Mouse (Mus musculus) liver, embryonic 14.5 days (tissue): ENCODE results near the gene Tspan8. TPM values are rescaled to one million over a fixed set of nuclear protein-coding genes. Genes with fewer than 3 reads are reported as not detected.

Experiments
- ATAC-seq: fragments of 200-750 bp; cut with Nextera tagmentation; 2 replicates; pipeline ENCODE4 v1.8.0; 2017; ENCODE audit warnings: moderate number of reproducible peaks, mild to moderate bottlenecking, moderate library complexity; ENCODE audit not compliant: insufficient read depth
- DNase-seq, 3 experiments: peaks; one replicate each; pipeline ENCODE4 v3.0.0-alpha.2; 2012 to 2013; ENCODE audit warnings: low read depth in 3 of 3, low spot score in 3 of 3
- H3K27ac ChIP-seq: fragments of 300-500 bp; sonication (generic); 2 replicates; pipeline ENCODE4 v1.5.1; 2014; ENCODE audit warnings: moderate library complexity, mild to moderate bottlenecking, control low read depth, inconsistent platforms
- H3K27me3 ChIP-seq: fragments of 300-500 bp; sonication (generic); 2 replicates; pipeline ENCODE4 v1.6.1; 2014; ENCODE audit warnings: mild to moderate bottlenecking, low read length, moderate library complexity; ENCODE audit not compliant: control insufficient read depth, insufficient read depth
- H3K36me3 ChIP-seq: fragments of 300-500 bp; sonication (generic); replicated peaks from 2 replicates; pipeline ENCODE4 v1.6.1; 2014; ENCODE audit warnings: low read depth; ENCODE audit not compliant: control insufficient read depth, insufficient read depth
- H3K4me1 ChIP-seq, 2 experiments: fragments of 200-500 bp in 1 of 2; fragments of 300-500 bp in 1 of 2; sonication (generic) in 1 of 2; replicated peaks; 2 replicates each; pipeline ENCODE4 v1.6.1; 2012 to 2014; ENCODE audit warnings: antibody characterized with exemption in 1 of 2, inconsistent platforms in 1 of 2, low read length in 1 of 2; ENCODE audit not compliant: control insufficient read depth in 2 of 2, insufficient read depth in 2 of 2
- H3K4me2 ChIP-seq: fragments of 300-500 bp; sonication (generic); 2 replicates; pipeline ENCODE4 v1.6.1; 2014; ENCODE audit warnings: low read depth, mild to moderate bottlenecking, control low read depth, moderate library complexity
- H3K4me3 ChIP-seq, 2 experiments: fragments of 200-500 bp in 1 of 2; fragments of 300-500 bp in 1 of 2; sonication (generic) in 1 of 2; 2 replicates each; pipeline ENCODE4 v1.5.1; 2012 to 2014; ENCODE audit warnings: low read depth in 2 of 2, low read length in 2 of 2, mild to moderate bottlenecking in 2 of 2, control low read depth in 1 of 2, inconsistent platforms in 1 of 2, moderate library complexity in 1 of 2; ENCODE audit not compliant: insufficient read depth in 1 of 2
- H3K9ac ChIP-seq: fragments of 300-500 bp; sonication (generic); replicated peaks from 2 replicates; pipeline ENCODE4 v1.6.1; 2014; ENCODE audit warnings: mild to moderate bottlenecking, control low read depth, moderate library complexity
- H3K9me3 ChIP-seq: fragments of 300-500 bp; sonication (generic); 2 replicates; pipeline ENCODE4 v1.6.1; 2016; ENCODE audit warnings: low read length, mixed read lengths; ENCODE audit not compliant: control insufficient read depth
- CTCF ChIP-seq: IDR thresholded peaks from 2 replicates; pipeline ENCODE4 v1.5.1; 2016; ENCODE audit warnings: antibody characterized with exemption, low read depth, control low read depth
- EP300 ChIP-seq: IDR thresholded peaks from 2 replicates; pipeline ENCODE4 v1.6.1; 2016; ENCODE audit warnings: antibody characterized with exemption, low read depth
- WGBS: fragments of 180-500 bp; shearing (Covaris S2); extraction: QIAGEN DNeasy Blood & Tissue Kit; methylation state at CpG from one replicate; pipeline ENCODE4 v1.1.7; 2014; ENCODE audit not compliant: insufficient replicate concordance; 5-methylcytosine and 5-hydroxymethylcytosine counted together
- polyA plus RNA-seq, 2 experiments: library from polyadenylated mRNA; depleted of rRNA in 1 of 2; stranded (reverse) in 1 of 2; unstranded in 1 of 2; fragments of >200 nt; fragmentation: Nextera tagmentation in 1 of 2; extraction: Ambion mirVana in 1 of 2; gene quantifications; 2 replicates each; pipeline versions ENCODE4 v1.2.1 to v1.2.3; 2012 to 2014

The Tspan8 gene
- polyA plus RNA-seq, 2 experiments = 34.6 to 58.0 TPM

GRCm38 (mm10) chr10:115861967-115862366, 45.3 kb downstream of the Tspan8 start:
- 67% methylated on average over 5 of the region's 5 CpGs for WGBS
- H3K36me3 ChIP-seq = no peaks in the 10 kb centered on the region
- H3K4me3 ChIP-seq = no peak overlapping the region
- no peaks in the 10 kb centered on the region for H3K9me3 ChIP-seq
- H3K4me1 ChIP-seq = no peaks in the 10 kb centered on the region
- H3K4me2 ChIP-seq = no peak overlapping the region
- TF ChIP-seq CTCF = no peak
- TF ChIP-seq EP300 = no peak
- no peak for DNase-seq
- ATAC-seq = no peak
- no peaks in the 10 kb centered on the region for H3K27me3 ChIP-seq
- no peak overlapping the region for H3K27ac ChIP-seq
- H3K9ac ChIP-seq = no peak overlapping the region

- Histone ChIP-seq H3K9me3 (no peaks in the 10 kb centered on the region), H3K27me3 (no peaks in the 10 kb centered on the region), H3K4me3 (no peak overlapping the region), H3K9ac (no peak overlapping the region), H3K27ac (no peak overlapping the region), H3K4me2 (no peak overlapping the region), H3K36me3 (no peaks in the 10 kb centered on the region), H3K4me1 (no peaks in the 10 kb centered on the region)
- 71% methylated on average over 5 of the region's 5 CpGs for WGBS
- DNase-seq (no peak), ATAC-seq (no peak)
- TF ChIP-seq CTCF = no peak
- no peak for TF ChIP-seq EP300
These were observed 66.1 kb downstream of the Tspan8 start for GRCm38 (mm10) chr10:115882757-115883156.

GRCm38 (mm10) chr10:115891924-115892323, 75.3 kb downstream of the Tspan8 start:
- H3K9me3 ChIP-seq = no peaks in the 10 kb centered on the region
- H3K4me3 ChIP-seq = no peak overlapping the region
- ATAC-seq (no peak), DNase-seq (no peak)
- no peak overlapping the region for H3K27ac ChIP-seq
- no peak overlapping the region for H3K9ac ChIP-seq
- no peaks in the 10 kb centered on the region for H3K27me3 ChIP-seq
- H3K4me1 ChIP-seq = no peaks in the 10 kb centered on the region
- WGBS = 42% methylated on average over 4 of the region's 4 CpGs
- H3K4me2 ChIP-seq = no peak overlapping the region
- TF ChIP-seq EP300 (no peak), CTCF (no peak)
- H3K36me3 ChIP-seq = no peaks in the 10 kb centered on the region

GRCm38 (mm10) chr10:115892973-115893372, 76.3 kb downstream of the Tspan8 start:
- DNase-seq (no peak), ATAC-seq (no peak)
- TF ChIP-seq EP300 (no peak), CTCF (no peak)
- WGBS = 31% methylated on average over 6 of the region's 6 CpGs
- Histone ChIP-seq H3K4me3 (no peak overlapping the region), H3K4me1 (no peaks in the 10 kb centered on the region), H3K4me2 (no peak overlapping the region), H3K36me3 (no peaks in the 10 kb centered on the region), H3K9me3 (no peaks in the 10 kb centered on the region), H3K27ac (no peak overlapping the region), H3K27me3 (no peaks in the 10 kb centered on the region), H3K9ac (no peak overlapping the region)

GRCm38 (mm10) chr10:115894045-115894444, 77.4 kb downstream of the Tspan8 start:
- 63% methylated on average over 5 of the region's 5 CpGs for WGBS
- Histone ChIP-seq H3K9me3 (no peaks in the 10 kb centered on the region), H3K9ac (no peak overlapping the region), H3K27me3 (no peaks in the 10 kb centered on the region), H3K27ac (no peak overlapping the region), H3K4me2 (no peak overlapping the region), H3K4me3 (no peak overlapping the region), H3K36me3 (no peaks in the 10 kb centered on the region), H3K4me1 (no peaks in the 10 kb centered on the region)
- TF ChIP-seq CTCF = no peak
- TF ChIP-seq EP300 = no peak
- DNase-seq (no peak), ATAC-seq (no peak)
